Mouse (Mus musculus): ENCODE results near the gene Serbp1. TPM values are rescaled to one million over a fixed set of nuclear protein-coding genes. Genes with fewer than 3 reads are reported as not detected.
A peak's percentile ranks its signal among the peaks of the same experiment; 100 is the strongest.

The Serbp1 gene
- polyA plus RNA-seq, 1 experiment from 2014 or later, result 487 TPM

GRCm38 (mm10) chr6:67236491-67237234 is 1.3 kb upstream of the Serbp1 start:
- Histone ChIP-seq H3K4me2 (replicated peaks) (no peak overlapping the region), H3K27ac (no peak overlapping the region), H3K4me1 (no peaks in the 10 kb centered on the region), H3K9ac (no peak overlapping the region), H3K9me3 (no peaks in the 10 kb centered on the region), H3K36me3 (no peaks in the 10 kb centered on the region), H3K27me3 (no peaks in the 10 kb centered on the region), H3K4me3 (no peak overlapping the region)
- ATAC-seq (ENCODE audit: insufficient number of reproducible peaks, insufficient read depth, low FRiP score, low TSS enrichment), result no peak
- 70% methylated on average over 7 of the region's 7 CpGs for WGBS

- Histone ChIP-seq H3K4me2 (replicated peaks) (no peak overlapping the region), H3K27me3 (no peaks in the 10 kb centered on the region), H3K36me3 (no peaks in the 10 kb centered on the region), H3K4me3 (no peak overlapping the region), H3K27ac (no peak overlapping the region), H3K4me1 (no peaks in the 10 kb centered on the region), H3K9me3 (no peaks in the 10 kb centered on the region), H3K9ac (no peak overlapping the region)
- 95% methylated on average over 3 of the region's 3 CpGs for WGBS
- no peak for ATAC-seq (ENCODE audit: insufficient number of reproducible peaks, insufficient read depth, low FRiP score, low TSS enrichment)
These were observed 3.3 kb downstream of the Serbp1 start for GRCm38 (mm10) chr6:67241263-67241662.

DNA sequence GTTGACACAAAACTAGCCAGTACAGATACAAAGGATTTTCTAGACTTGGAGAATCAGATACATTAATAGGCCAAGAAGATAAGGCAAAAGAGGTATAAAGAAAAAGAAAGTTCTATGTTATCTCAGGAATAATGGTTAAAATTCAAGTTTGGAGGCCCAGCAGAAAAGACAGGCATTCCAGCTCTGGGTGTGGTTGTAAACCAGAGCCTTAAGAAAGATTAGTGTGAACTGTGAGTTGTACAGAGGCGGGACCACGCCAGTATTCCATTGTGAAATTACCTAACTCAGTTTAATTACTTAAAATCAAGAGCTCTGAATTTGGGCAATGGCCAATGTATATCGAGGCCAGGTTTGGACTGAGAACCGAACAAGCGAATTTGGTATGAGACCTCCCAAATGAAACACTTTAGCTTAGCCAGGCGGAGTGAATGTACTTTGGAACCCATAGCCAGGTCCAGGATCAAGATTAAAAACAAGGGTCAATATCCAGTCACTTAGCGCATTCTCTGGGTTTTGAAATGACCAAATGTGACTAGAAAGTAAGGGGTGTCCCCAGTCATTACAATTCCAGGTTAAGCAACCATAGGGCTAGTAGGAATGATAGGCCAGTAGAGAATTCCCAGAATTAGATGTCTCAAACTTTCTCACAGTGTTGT is 5.9 kb downstream of the Serbp1 start:
- WGBS, result 90% methylated on average over 7 of the region's 7 CpGs
- no peak overlapping the region for H3K4me2 ChIP-seq (replicated peaks)
- no peak overlapping the region for H3K27ac ChIP-seq
- H3K4me3 ChIP-seq, result no peak overlapping the region
- ATAC-seq (ENCODE audit: insufficient number of reproducible peaks, insufficient read depth, low FRiP score, low TSS enrichment), result no peak
- no peaks in the 10 kb centered on the region for H3K4me1 ChIP-seq
- no peaks in the 10 kb centered on the region for H3K9me3 ChIP-seq
- no peaks in the 10 kb centered on the region for H3K36me3 ChIP-seq
- no peak overlapping the region for H3K9ac ChIP-seq
- no peaks in the 10 kb centered on the region for H3K27me3 ChIP-seq

GRCm38 (mm10) chr6:67244451-67244850 is 6.5 kb downstream of the Serbp1 start:
- ATAC-seq (ENCODE audit: insufficient number of reproducible peaks, insufficient read depth, low FRiP score, low TSS enrichment), result no peak
- WGBS, result 84% methylated on average over 5 of the region's 5 CpGs
- Histone ChIP-seq H3K27me3 (no peaks in the 10 kb centered on the region), H3K9ac (no peak overlapping the region), H3K4me1 (no peaks in the 10 kb centered on the region), H3K4me2 (replicated peaks) (no peak overlapping the region), H3K27ac (no peak overlapping the region), H3K4me3 (no peak overlapping the region), H3K36me3 (no peaks in the 10 kb centered on the region), H3K9me3 (no peaks in the 10 kb centered on the region)

- no peaks in the 10 kb centered on the region for H3K9me3 ChIP-seq
- no peaks in the 10 kb centered on the region for H3K36me3 ChIP-seq
- 84% methylated on average over 4 of the region's 4 CpGs for WGBS
- no peaks in the 10 kb centered on the region for H3K27me3 ChIP-seq
- H3K27ac ChIP-seq, result no peak overlapping the region
- no peak overlapping the region for H3K4me3 ChIP-seq
- ATAC-seq (ENCODE audit: insufficient number of reproducible peaks, insufficient read depth, low FRiP score, low TSS enrichment), result no peak
- no peak overlapping the region for H3K9ac ChIP-seq
- H3K4me2 ChIP-seq (replicated peaks), result no peak overlapping the region
- no peaks in the 10 kb centered on the region for H3K4me1 ChIP-seq
These were observed 13.1 kb downstream of the Serbp1 start for GRCm38 (mm10) chr6:67251095-67251494.

GRCm38 (mm10) chr6:67264935-67265334 is 27.0 kb downstream of the Serbp1 start:
- Histone ChIP-seq H3K4me3 (no peak overlapping the region), H3K27me3 (no peaks in the 10 kb centered on the region), H3K9ac (no peak overlapping the region), H3K36me3 (no peaks in the 10 kb centered on the region), H3K4me2 (replicated peaks) (no peak overlapping the region), H3K9me3 (no peaks in the 10 kb centered on the region), H3K4me1 (peaks cover under 1% of the 10 kb centered on the region), H3K27ac (no peak overlapping the region)
- WGBS, result 87% methylated on average over 7 of the region's 7 CpGs
- no peak for ATAC-seq (ENCODE audit: insufficient number of reproducible peaks, insufficient read depth, low FRiP score, low TSS enrichment)

DNA sequence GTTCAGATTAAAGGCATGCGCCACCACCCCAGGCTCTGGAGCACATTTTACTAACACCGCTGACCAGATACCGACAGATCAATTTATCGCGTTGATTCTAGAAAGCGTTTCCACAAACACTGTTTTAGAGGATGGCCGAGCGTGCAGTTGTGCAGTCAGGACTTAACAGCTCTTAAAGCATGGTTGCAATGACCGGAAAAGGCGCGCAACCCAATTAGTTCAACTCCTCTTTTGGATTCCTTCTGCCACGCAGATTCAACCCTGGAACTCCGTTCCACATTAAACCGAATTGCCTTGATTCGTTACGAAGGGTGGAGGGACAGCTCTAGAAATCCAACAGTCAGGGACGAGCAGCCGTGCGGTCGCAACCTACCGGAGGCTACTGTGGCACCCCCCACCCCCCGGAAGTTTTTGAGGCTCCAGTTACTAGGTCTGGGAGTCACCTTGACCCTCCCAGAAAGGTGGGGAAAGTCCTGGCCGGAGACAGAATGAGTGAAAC is 28.2 kb downstream of the Serbp1 start:
- peak; percentile 80 for ATAC-seq (ENCODE audit: insufficient number of reproducible peaks, insufficient read depth, low FRiP score, low TSS enrichment)
- Histone ChIP-seq H3K4me3 (peak overlapping the region; percentile 95), H3K4me2 (replicated peaks) (peak overlapping the region; percentile 68), H3K4me1 (peaks cover 2% of the 10 kb centered on the region), H3K9me3 (no peaks in the 10 kb centered on the region), H3K27ac (no peak overlapping the region), H3K9ac (peak overlapping the region; percentile 98), H3K27me3 (no peaks in the 10 kb centered on the region), H3K36me3 (no peaks in the 10 kb centered on the region)
- WGBS, result under 1% methylated on average over 23 of the region's 23 CpGs

DNA sequence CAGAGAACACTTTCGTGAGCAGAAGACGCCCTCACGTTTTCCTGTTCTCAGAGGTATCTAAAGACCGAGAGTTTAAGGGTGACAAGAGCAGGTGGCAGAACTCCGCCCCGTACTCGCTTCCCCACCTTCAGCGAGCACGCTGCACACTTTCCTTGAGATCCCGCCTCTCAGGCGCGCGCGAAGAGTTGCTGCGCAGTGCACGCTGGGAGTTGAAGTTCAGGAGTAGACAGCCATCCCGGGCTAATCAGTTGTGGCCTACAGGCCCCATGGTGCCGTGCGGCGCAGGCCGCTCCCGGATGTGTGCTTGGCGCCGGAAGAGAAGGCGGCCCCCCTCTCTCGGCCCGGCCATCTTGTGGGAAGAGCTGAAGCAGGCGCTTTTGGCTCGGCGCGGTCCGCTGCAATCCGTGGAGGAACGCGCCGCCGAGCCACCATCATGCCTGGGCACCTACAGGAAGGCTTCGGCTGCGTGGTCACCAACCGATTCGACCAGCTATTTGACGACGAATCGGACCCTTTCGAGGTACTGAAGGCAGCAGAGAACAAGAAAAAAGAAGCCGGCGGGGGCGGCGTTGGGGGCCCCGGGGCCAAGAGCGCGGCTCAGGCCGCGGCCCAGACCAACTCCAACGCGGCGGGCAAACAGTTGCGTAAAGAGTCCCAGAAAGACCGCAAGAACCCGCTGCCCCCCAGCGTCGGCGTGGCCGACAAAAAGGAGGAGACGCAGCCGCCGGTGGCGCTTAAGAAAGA is 28.9 kb downstream of the Serbp1 start:
- WGBS, result under 1% methylated on average over 68 of the region's 68 CpGs
- H3K36me3 ChIP-seq, result 0 out of 2 replicates have a peak, but pooled peaks cover 5% of the 10 kb centered on the region

DNA sequence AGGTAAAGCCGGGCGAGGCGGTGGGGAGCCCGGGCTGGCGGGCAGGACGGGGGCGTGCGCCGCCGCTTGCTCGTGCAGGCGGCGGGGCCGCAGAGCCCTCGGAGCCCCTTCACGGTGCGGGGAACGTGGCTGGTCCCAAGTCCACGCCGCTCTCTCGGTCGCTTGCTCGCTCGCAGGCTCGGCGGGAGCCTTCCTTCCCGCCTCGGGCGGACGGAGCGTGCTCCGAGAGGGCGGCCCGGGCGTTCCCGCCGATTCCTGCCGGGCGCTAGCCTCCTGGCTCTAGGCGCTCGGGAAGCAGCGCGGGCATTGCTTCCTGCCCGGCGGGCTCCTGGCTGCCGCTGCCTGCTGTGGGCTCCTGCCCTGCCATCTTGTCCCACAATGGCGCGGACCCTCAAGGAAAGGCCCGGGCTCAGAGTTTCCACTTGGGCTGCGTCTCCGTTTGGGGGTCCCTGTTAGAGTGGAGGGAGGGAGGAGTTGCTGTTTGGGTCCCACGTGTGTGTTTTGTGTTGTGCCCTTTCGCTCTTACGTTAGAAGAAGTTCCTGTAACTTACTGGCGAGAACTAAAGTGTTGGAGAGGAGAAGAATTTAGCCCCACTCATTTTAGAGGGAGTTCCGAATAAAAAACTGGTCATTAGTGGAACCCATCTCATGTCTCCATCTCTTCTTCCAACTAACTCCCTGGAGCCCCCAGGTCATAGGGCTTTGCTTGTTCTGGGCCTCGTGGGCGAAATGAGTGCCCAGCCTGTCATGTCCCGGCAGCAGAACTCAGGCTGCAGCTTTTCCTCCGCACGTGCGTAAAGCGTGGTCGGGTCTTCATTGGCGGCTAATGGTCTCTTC is 29.6 kb downstream of the Serbp1 start:
- Histone ChIP-seq H3K36me3 (0 out of 2 replicates have a peak, but pooled peaks cover 7% of the 10 kb centered on the region), H3K4me2 (replicated peaks) (peak overlapping the region; percentile 75), H3K4me3 (peak overlapping the region; percentile 95), H3K27ac (peak overlapping the region; percentile 92), H3K9ac (peak overlapping the region; percentile 98), H3K4me1 (peaks cover 2% of the 10 kb centered on the region), H3K9me3 (no peaks in the 10 kb centered on the region), H3K27me3 (no peaks in the 10 kb centered on the region)
- ATAC-seq (ENCODE audit: insufficient number of reproducible peaks, insufficient read depth, low FRiP score, low TSS enrichment), result no peak
- WGBS, result under 1% methylated on average over 64 of the region's 65 CpGs

More for the DNA sequence above, 28.9 kb downstream of the Serbp1 start:
- peak; percentile 100 for ATAC-seq (ENCODE audit: insufficient number of reproducible peaks, insufficient read depth, low FRiP score, low TSS enrichment)
- Histone ChIP-seq H3K4me1 (peaks cover 2% of the 10 kb centered on the region), H3K9me3 (no peaks in the 10 kb centered on the region), H3K27me3 (no peaks in the 10 kb centered on the region), H3K4me2 (replicated peaks) (peak overlapping the region; percentile 75), H3K27ac (peak overlapping the region; percentile 92), H3K4me3 (peak overlapping the region; percentile 95), H3K9ac (peak overlapping the region; percentile 98)

GRCm38 (mm10) chr6:67268245-67268612 is 30.3 kb downstream of the Serbp1 start:
- H3K9ac ChIP-seq, result peak overlapping the region; percentile 98
- H3K9me3 ChIP-seq, result no peaks in the 10 kb centered on the region
- H3K4me3 ChIP-seq, result peak overlapping the region; percentile 95
- WGBS, result 1% methylated on average over 2 of the region's 2 CpGs
- no peaks in the 10 kb centered on the region for H3K27me3 ChIP-seq
- peak overlapping the region; percentile 75 for H3K4me2 ChIP-seq (replicated peaks)
- ATAC-seq (ENCODE audit: insufficient number of reproducible peaks, insufficient read depth, low FRiP score, low TSS enrichment), result no peak
- H3K4me1 ChIP-seq, result peaks cover 2% of the 10 kb centered on the region
- no peak overlapping the region for H3K27ac ChIP-seq
- H3K36me3 ChIP-seq, result peaks cover 12% of the 10 kb centered on the region

DNA sequence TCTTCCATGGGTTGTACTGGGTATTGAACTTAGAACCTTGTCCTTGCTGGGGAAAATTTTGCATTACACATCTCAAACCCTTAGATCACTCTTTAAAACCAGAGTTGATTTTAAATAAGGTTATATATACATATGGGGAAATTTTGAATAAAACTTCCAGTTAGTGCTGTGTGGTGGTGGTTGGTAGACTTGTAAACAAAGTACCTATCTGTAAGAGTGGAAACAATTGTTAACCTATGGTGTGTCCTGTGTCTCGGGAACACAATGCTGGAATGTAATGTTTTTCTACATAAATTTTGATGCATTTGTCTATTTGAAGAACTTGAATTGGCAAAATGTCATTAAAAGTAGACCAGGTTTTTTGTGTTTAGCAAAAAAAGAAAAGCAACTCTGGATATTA is 31.0 kb downstream of the Serbp1 start:
- Histone ChIP-seq H3K27ac (no peak overlapping the region), H3K36me3 (peaks cover 16% of the 10 kb centered on the region), H3K4me3 (peak overlapping the region; percentile 31), H3K4me1 (peaks cover 2% of the 10 kb centered on the region), H3K27me3 (no peaks in the 10 kb centered on the region), H3K9ac (0 out of 2 replicates have a peak overlapping the region, but pooled peaks have one; percentile 27), H3K9me3 (no peaks in the 10 kb centered on the region), H3K4me2 (replicated peaks) (peak overlapping the region; percentile 75)
- no peak for ATAC-seq (ENCODE audit: insufficient number of reproducible peaks, insufficient read depth, low FRiP score, low TSS enrichment)
- 12% methylated on average over 1 of the region's 1 CpGs for WGBS

Measured in embryonic facial prominence, embryonic 12.5 days (tissue).